Mouse (Mus musculus) G1E (cell line): Measurements from ENCODE around the gene Tbata. TPM values are rescaled to one million over a fixed set of nuclear protein-coding genes. Genes with fewer than 3 reads are reported as not detected.

Source experiments
- ATAC-seq: 2 replicates; pipeline ENCODE4 v1.8.0; 2016; ENCODE audit warnings: mild to moderate bottlenecking; ENCODE audit not compliant: insufficient number of reproducible peaks, poor library complexity, low FRiP score, severe bottlenecking; ENCODE audit errors: extremely low read depth
- DNase-seq: peaks from one replicate; pipeline ENCODE4 v3.0.0; 2012; ENCODE audit warnings: low spot score
- H3K27me3 ChIP-seq: 2 replicates; pipeline ENCODE4 v1.6.1; 2012; ENCODE audit warnings: mild to moderate bottlenecking, low read length, inconsistent platforms; ENCODE audit not compliant: insufficient read depth
- H3K36me3 ChIP-seq: replicated peaks from 2 replicates; pipeline ENCODE3; 2012; ENCODE audit warnings: mild to moderate bottlenecking, inconsistent platforms
- H3K4me1 ChIP-seq: 2 replicates; pipeline ENCODE4 v1.6.1; 2012; ENCODE audit warnings: low read depth, low read length, inconsistent platforms, mixed read lengths; ENCODE audit not compliant: insufficient read depth
- H3K4me3 ChIP-seq: 2 replicates; pipeline ENCODE4 v1.5.1; 2012; ENCODE audit warnings: low read depth, mild to moderate bottlenecking, inconsistent platforms, low read length, moderate library complexity, mixed read lengths
- H3K9me3 ChIP-seq: replicated peaks from 2 replicates; pipeline ENCODE4 v1.6.1; 2012; ENCODE audit warnings: inconsistent platforms
- CTCF ChIP-seq: IDR thresholded peaks from 2 replicates; pipeline ENCODE4 v1.5.1; 2012; ENCODE audit warnings: low read depth, low read length, inconsistent platforms, mixed read lengths
- GATA1 ChIP-seq: IDR thresholded peaks from 2 replicates; pipeline ENCODE4 v1.6.1; 2012; ENCODE audit warnings: borderline replicate concordance, low read length, inconsistent platforms, mixed read lengths
- GATA2 ChIP-seq: IDR thresholded peaks from 2 replicates; pipeline ENCODE4 v1.6.1; 2012; ENCODE audit warnings: low read depth, low read length, inconsistent platforms, borderline replicate concordance
- POLR2AphosphoS5 ChIP-seq: IDR thresholded peaks from 2 replicates; pipeline ENCODE4 v1.6.1; 2012; ENCODE audit warnings: low read depth, low read length, inconsistent platforms; ENCODE audit not compliant: insufficient replicate concordance
- TAL1 ChIP-seq: conservative IDR thresholded peaks from 2 replicates; pipeline ENCODE4 v1.6.1; 2012; ENCODE audit warnings: low read depth, low read length, inconsistent platforms, mixed read lengths
- polyA plus RNA-seq: library from polyadenylated mRNA; stranded (reverse); fragments of >175 nt; gene quantifications from 2 replicates; pipeline ENCODE4 v1.2.3, GENCODE M21; 2012
- total RNA-seq, 2 experiments: library from RNA; stranded (forward) in 1 of 2; stranded (reverse) in 1 of 2; fragments of 200-1000 nt in 1 of 2; fragments of >200 nt in 1 of 2; fragmentation: Nextera tagmentation in 1 of 2; gene quantifications; 2 replicates each; pipeline ENCODE4 v1.2.3; 2014 to 2017

The Tbata gene
- total and polyA plus RNA-seq, 3 experiments: not detected

GRCm38 (mm10) chr10:61188010-61188409 is 16.3 kb downstream of the Tbata start:
- Histone ChIP-seq H3K27me3 (no peaks in the 10 kb centered on the region), H3K4me1 (no peaks in the 10 kb centered on the region), H3K4me3 (no peak overlapping the region), H3K36me3 (no peaks in the 10 kb centered on the region), H3K9me3 (peaks cover 47% of the 10 kb centered on the region)
- ATAC-seq (no peak), DNase-seq (no peak)
- no peak for TF ChIP-seq CTCF
- TF ChIP-seq GATA1: no peak
- no peak for TF ChIP-seq POLR2AphosphoS5
- no peak for TF ChIP-seq GATA2
- TF ChIP-seq TAL1: no peak

GRCm38 (mm10) chr10:61194611-61195010 is 22.9 kb downstream of the Tbata start:
- Histone ChIP-seq H3K9me3 (peaks cover 18% of the 10 kb centered on the region), H3K4me1 (no peaks in the 10 kb centered on the region), H3K27me3 (no peaks in the 10 kb centered on the region), H3K4me3 (no peak overlapping the region), H3K36me3 (no peaks in the 10 kb centered on the region)
- DNase-seq (no peak), ATAC-seq (no peak)
- no peak for TF ChIP-seq POLR2AphosphoS5
- no peak for TF ChIP-seq CTCF
- no peak for TF ChIP-seq GATA1
- no peak for TF ChIP-seq TAL1

- no peak for DNase-seq
- TF ChIP-seq GATA1 (no peak), CTCF (no peak), GATA2 (no peak), POLR2AphosphoS5 (no peak), TAL1 (no peak)
- H3K4me3 ChIP-seq: no peak overlapping the region
- ATAC-seq: no peak
- peaks cover 21% of the 10 kb centered on the region for H3K9me3 ChIP-seq
- H3K36me3 ChIP-seq: no peaks in the 10 kb centered on the region
- H3K4me1 ChIP-seq: no peaks in the 10 kb centered on the region
- no peaks in the 10 kb centered on the region for H3K27me3 ChIP-seq
These were observed 23.5 kb downstream of the Tbata start for GRCm38 (mm10) chr10:61195216-61195615.

GRCm38 (mm10) chr10:61195718-61196291 is 24.1 kb downstream of the Tbata start:
- H3K9me3 ChIP-seq: peaks cover 24% of the 10 kb centered on the region
- H3K27me3 ChIP-seq: no peaks in the 10 kb centered on the region
- ATAC-seq (no peak), DNase-seq (no peak)
- H3K36me3 ChIP-seq: no peaks in the 10 kb centered on the region
- H3K4me3 ChIP-seq: no peak overlapping the region
- TF ChIP-seq GATA1 (no peak), CTCF (no peak), TAL1 (no peak), GATA2 (no peak), POLR2AphosphoS5 (no peak)
- no peaks in the 10 kb centered on the region for H3K4me1 ChIP-seq

GRCm38 (mm10) chr10:61199566-61200213 is 27.9 kb downstream of the Tbata start:
- no peaks in the 10 kb centered on the region for H3K4me1 ChIP-seq
- no peak for ATAC-seq
- H3K36me3 ChIP-seq: no peaks in the 10 kb centered on the region
- no peak for DNase-seq
- no peaks in the 10 kb centered on the region for H3K27me3 ChIP-seq
- peaks cover 44% of the 10 kb centered on the region for H3K9me3 ChIP-seq
- H3K4me3 ChIP-seq: no peak overlapping the region
- no peak for TF ChIP-seq GATA1
- no peak for TF ChIP-seq TAL1
- TF ChIP-seq GATA2: no peak
- TF ChIP-seq POLR2AphosphoS5: no peak

GRCm38 (mm10) chr10:61200232-61200820 is 28.6 kb downstream of the Tbata start:
- Histone ChIP-seq H3K9me3 (peaks cover 48% of the 10 kb centered on the region), H3K27me3 (no peaks in the 10 kb centered on the region), H3K4me1 (no peaks in the 10 kb centered on the region), H3K36me3 (no peaks in the 10 kb centered on the region), H3K4me3 (no peak overlapping the region)
- ATAC-seq (no peak), DNase-seq (no peak)
- no peak for TF ChIP-seq GATA2
- TF ChIP-seq TAL1: no peak
- TF ChIP-seq POLR2AphosphoS5: no peak
- TF ChIP-seq CTCF: no peak
- no peak for TF ChIP-seq GATA1
